Mouse (Mus musculus) T-helper 2 cell (primary cell): ENCODE measurements around the gene Sbsn.

ENCODE experiments used
- in situ Hi-C: fragments of 300-600 bp; cut with MboI, MseI; formaldehyde crosslinking; loops from one replicate; pipeline ENCODE4 v1.15.1; 2025; ENCODE audit warnings: high pct_unique_total_duplicates

The Sbsn gene

DNA sequence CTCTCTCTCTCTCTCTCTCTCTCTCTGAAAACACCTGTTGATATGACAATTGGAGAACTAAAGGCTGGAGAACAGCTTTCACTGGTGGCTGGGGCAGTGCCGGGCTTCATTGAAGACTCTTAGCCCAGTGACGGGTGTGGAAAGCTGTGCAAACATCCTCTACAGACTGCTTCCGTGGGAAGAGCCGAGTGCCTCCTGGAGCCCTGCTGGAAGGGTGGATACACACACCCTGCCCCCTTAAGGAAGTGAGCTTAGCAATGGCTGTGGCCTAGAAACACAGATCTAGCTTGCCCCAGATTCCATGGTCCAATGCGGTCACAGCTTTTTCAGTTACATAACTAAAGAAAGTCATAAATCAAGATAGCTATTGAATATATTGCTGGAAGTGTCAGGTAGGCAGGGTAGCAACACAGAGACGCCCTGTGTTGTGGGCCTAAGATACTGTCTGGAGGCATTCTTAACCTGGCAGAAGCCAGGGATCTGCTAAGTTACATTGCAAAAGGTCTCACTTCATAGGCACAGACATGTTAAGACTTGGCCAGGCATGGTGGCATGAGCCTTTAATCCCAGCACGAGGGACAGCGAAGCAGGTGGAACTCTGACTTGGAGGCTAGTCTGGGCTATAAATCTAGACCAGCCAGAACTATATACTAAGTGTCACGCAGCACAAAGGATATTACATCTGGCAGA, 52.9 kb downstream of the Sbsn start:
- in situ Hi-C loops: loop anchor here (5.0 kb wide), 1 partner anchor 173 kb away; no protein-coding TSS in a partner anchor
